Mouse (Mus musculus) thymus, postnatal 0 days (tissue): ENCODE results near the gene Bean1. TPM values are rescaled to one million over a fixed set of nuclear protein-coding genes. Genes with fewer than 3 reads are reported as not detected.
A peak's percentile ranks its signal among the peaks of the same experiment; 100 is the strongest.
"Not testable (repeated sequence)": the region's sequence is repeated elsewhere in the genome, so short reads cannot be mapped to it uniquely, and the experiment has no call there.

Experiments
- DNase-seq: peaks from one replicate; pipeline ENCODE4 v3.0.0-alpha.2; 2015; ENCODE audit warnings: low spot score
- polyA plus RNA-seq: library from polyadenylated mRNA; unstranded; fragments of >200 nt; fragmentation: Nextera tagmentation; extraction: Ambion mirVana; gene quantifications from 2 replicates; pipeline ENCODE4 v1.2.1, GENCODE M21; 2015

The Bean1 gene
- polyA plus RNA-seq, 1 experiment from 2014 or later, result 0.40 TPM

GRCm38 (mm10) chr8:104239418-104239861 lies 69.2 kb downstream of the Bean1 start:
- no peak for DNase-seq

DNA sequence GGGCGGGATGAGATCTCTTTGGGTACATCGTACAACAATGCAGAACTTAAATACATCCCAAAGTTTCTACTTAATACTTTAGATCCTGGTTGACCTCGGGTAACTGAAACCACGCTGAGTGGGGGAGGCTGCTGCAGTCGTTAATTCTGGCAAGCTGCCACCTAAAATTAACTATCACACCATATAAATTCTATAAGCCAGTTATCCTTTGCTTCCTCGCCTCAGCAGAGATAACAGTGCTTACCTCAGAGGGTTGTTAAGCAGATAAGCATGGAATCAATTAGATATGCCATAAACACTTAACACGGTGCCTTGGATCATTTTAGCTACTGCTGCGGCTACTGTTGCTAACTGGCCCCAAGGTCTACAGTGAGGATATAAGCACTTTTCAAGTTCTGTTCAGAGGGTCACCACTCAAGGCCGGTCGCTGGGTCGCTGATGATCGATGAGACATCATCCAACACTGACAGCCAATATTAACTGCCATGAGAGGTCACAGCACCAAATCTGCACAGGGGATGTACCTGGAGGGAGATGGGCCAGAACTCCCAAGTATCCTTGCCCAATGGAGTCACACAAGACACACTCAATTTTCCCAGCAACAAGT lies 71.9 kb downstream of the Bean1 start:
- DNase-seq, result no peak

GRCm38 (mm10) chr8:104246621-104247020 lies 76.4 kb downstream of the Bean1 start:
- no peak for DNase-seq

DNA sequence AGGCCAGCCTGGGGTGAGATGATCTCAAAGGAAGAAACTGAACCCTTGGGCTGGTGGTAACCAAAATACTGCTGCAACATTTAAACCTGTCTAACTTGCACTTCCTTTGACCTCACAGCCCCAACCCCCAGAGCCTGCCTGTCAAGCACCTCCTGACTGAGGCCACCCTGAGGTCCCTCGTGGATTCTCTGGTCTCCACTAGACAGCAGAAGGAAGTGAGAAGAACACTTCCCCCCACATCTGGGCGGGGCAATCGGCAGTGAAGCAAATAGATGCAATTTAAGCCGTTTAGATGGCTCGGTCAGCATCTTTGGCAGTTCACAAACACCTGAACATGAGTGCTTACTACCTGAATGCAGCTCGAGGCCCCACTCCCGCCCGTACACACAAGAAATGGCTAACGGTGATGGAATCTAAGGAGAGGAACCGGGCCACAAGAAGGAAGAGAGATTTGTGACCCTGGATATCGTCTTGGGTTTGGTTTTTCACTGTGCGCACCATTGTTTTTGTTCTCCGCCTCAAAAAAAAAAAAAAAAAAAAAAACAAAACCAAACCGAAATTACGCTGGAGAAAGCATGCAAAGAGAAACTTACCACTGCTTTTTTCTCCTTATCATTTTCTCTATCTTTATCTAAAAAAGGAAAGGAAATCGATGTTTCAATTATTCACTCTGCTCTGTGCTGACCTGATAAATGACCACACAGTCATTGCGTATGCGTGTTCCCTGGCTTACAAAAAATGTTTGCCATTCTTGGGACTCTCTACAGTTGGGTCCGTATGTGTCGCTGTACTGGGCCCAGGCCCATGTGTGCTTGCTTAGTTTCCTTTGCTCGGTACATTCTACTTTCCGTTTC lies 77.0 kb downstream of the Bean1 start:
- peak; percentile 54 for DNase-seq

DNA sequence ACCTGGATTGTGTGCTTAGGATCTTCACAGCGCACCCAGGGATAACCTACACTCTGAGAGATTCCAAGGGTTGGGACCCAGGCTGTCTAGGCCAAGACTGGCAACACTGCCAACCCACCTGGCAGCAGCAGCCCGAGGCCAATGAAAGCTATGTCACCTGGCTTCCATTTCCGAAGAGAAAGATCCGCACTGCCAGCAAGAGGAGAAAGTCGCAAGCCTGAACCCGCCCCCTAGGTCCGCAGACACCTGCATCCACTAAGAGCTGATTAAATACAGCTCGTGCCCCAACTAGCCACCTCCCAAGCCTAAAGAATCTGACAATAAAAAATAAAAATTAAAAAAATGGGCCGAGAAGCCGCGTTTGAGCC lies 77.7 kb downstream of the Bean1 start:
- no peak for DNase-seq

DNA sequence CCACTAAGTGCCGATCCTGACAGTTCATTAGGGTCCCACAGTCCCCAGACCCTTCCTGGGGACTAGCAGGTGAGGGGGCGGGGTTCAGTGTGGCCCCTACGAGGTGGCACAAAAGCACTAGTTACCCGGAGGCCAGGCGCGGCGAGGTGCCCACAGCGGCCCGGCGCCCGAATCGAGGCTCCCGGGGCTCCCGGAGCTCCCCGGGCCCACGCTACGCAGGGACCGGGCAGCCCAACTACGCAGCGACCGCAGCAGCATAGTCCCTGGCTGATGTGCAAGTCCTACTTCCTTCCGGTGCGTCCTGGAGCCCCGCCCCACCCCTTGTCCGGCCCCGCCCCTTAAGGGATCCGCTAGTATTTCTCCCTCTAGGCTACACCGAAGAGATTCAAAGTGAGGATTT lies 78.0 kb downstream of the Bean1 start, which contains the start of gene Tk2:
Tk2 (minus strand) TSS at position 283 of the 400 bp plus-strand sequence.
- peak; percentile 87 for DNase-seq

- DNase-seq, result no peak
Measured at GRCm38 (mm10) chr8:104249442-104249996, 79.3 kb downstream of the Bean1 start.

GRCm38 (mm10) chr8:104250439-104251367 lies 80.5 kb downstream of the Bean1 start, which contains the start of gene Cklf:
Gene Cklf (plus strand): TSS chr8:104250861.
- peak; percentile 85 for DNase-seq

- no peak for DNase-seq
Measured at GRCm38 (mm10) chr8:104251461-104251860, 81.2 kb downstream of the Bean1 start.

- DNase-seq, result peak; percentile 51
Measured at GRCm38 (mm10) chr8:104253016-104253415, 82.8 kb downstream of the Bean1 start.

DNA sequence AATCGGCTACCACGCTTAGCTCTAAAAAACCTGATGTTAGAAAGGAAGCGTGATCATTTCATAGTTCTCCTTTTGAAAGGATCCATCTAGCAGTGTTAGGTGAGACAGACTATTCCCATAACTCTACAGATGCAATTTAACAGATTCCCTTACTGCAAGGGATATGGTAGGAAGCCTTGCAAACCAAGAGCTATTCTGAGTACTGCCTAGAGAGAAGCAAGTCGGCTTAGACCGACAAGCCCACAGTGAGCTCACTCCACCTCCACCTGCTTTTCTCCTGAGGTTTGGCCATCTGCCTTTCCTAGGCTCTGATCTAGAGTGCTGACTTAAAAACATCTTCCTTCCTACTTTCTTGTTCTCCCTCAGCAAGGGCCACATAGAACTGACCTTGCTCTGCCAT lies 91.6 kb downstream of the Bean1 start:
- DNase-seq, result not testable (repeated sequence)

DNA sequence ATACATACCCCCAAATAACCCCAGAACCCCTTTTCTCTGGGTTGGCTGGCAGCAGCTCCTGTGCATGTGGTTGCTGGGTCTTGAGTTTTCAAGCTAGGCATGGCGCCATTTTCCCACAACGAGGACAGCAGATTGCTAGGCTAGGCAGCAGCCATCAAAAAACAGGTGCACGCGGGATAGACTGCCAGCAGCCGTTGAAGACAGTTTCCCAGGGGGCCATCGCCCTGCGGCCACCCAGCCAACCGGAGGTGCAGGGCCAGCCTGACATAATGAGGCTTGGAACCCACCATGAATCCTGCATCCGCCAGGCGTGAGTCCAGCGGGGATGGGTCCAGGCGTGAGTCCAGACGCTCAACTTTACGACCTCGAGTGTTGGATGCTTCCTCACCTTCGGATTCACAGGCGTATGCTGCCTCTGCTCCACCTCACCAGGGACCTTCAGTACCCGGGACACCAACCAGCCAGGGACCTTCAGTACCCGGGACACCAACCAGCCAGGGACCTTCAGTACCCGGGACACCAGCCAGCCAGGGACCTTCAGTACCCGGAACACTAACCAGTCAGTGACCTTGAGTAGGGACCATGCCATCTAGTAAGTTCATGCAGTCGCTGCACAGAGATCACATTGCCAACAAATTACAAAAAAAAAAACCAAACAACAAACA lies 94.2 kb downstream of the Bean1 start:
- not testable (repeated sequence) for DNase-seq

GRCm38 (mm10) chr8:104268368-104268767 lies 98.1 kb downstream of the Bean1 start:
- DNase-seq, result no peak

Other genes starting within 250 kb of the Bean1 start
- gene Cdh5, start 68.8 kb upstream of the Bean1 start, polyA plus RNA-seq, result 7.8 and 8.3 TPM in 2 replicates
- 20.4 and 24.0 TPM in 2 replicates for gene Tk2, start 78.1 kb downstream of the Bean1 start, polyA plus RNA-seq
- 50.7 and 52.6 TPM in 2 replicates for gene Cklf, start 80.4 kb downstream of the Bean1 start, polyA plus RNA-seq
- gene Cmtm2a, start 122.7 kb downstream of the Bean1 start, polyA plus RNA-seq, result not detected in 2 replicates
- not detected in 2 replicates for gene Gm45711, start 139.6 kb downstream of the Bean1 start, polyA plus RNA-seq
- not detected in 2 replicates for gene Cmtm1, start 139.7 kb downstream of the Bean1 start, polyA plus RNA-seq
- not detected in 2 replicates for gene Gm11020, start 151.1 kb downstream of the Bean1 start, polyA plus RNA-seq
- gene Cmtm2b, start 151.8 kb downstream of the Bean1 start, polyA plus RNA-seq, result not detected in 2 replicates
- gene Cmtm3, start 169.0 kb downstream of the Bean1 start, polyA plus RNA-seq, result 31.5 and 32.3 TPM in 2 replicates
- gene Cmtm4, start 225.4 kb downstream of the Bean1 start, polyA plus RNA-seq, result 0.73 and 0.86 TPM in 2 replicates